Mouse (Mus musculus) stomach, embryonic 15.5 days (tissue): ENCODE measurements around the gene Actr1b. TPM values are rescaled to one million over a fixed set of nuclear protein-coding genes. Genes with fewer than 3 reads are reported as not detected.

Source experiments
- ATAC-seq: fragments of 200-750 bp; cut with Nextera tagmentation; 2 replicates; pipeline ENCODE4 v1.8.0; 2017; ENCODE audit warnings: low read depth, moderate number of reproducible peaks, moderate TSS enrichment; ENCODE audit not compliant: insufficient read depth, low FRiP score
- H3K27ac ChIP-seq: fragments of 300-500 bp; sonication (generic); 2 replicates; pipeline ENCODE4 v1.5.1; 2015; ENCODE audit warnings: mild to moderate bottlenecking, inconsistent platforms
- H3K27me3 ChIP-seq: fragments of 300-500 bp; sonication (generic); replicated peaks from 2 replicates; pipeline ENCODE4 v1.6.1; 2015; ENCODE audit warnings: inconsistent platforms
- H3K36me3 ChIP-seq: fragments of 300-500 bp; sonication (generic); 2 replicates; pipeline ENCODE4 v1.6.1; 2015; ENCODE audit warnings: inconsistent platforms
- H3K4me1 ChIP-seq: fragments of 300-500 bp; sonication (generic); 2 replicates; pipeline ENCODE4 v1.6.1; 2015; ENCODE audit warnings: inconsistent platforms
- H3K4me2 ChIP-seq: fragments of 300-500 bp; sonication (generic); 2 replicates; pipeline ENCODE4 v1.6.1; 2015; ENCODE audit warnings: mild to moderate bottlenecking, inconsistent platforms
- H3K4me3 ChIP-seq: fragments of 300-500 bp; sonication (generic); replicated peaks from 2 replicates; pipeline ENCODE4 v1.5.1; 2015; ENCODE audit warnings: inconsistent platforms
- H3K9ac ChIP-seq: fragments of 300-500 bp; sonication (generic); 2 replicates; pipeline ENCODE4 v1.6.1; 2015; ENCODE audit warnings: inconsistent platforms
- H3K9me3 ChIP-seq: fragments of 300-500 bp; sonication (generic); 2 replicates; pipeline ENCODE4 v1.6.1; 2016; ENCODE audit warnings: inconsistent platforms
- WGBS: fragments of 180-500 bp; shearing (Covaris S2); methylation state at CpG from one replicate; pipeline ENCODE4 v1.1.7; 2015; 5-methylcytosine and 5-hydroxymethylcytosine counted together
- polyA plus RNA-seq: library from polyadenylated mRNA; unstranded; fragments of >200 nt; fragmentation: Nextera tagmentation; extraction: Ambion mirVana; gene quantifications from 2 replicates; pipeline ENCODE4 v1.2.1, GENCODE M21; 2015

Gene Actr1b
- polyA plus RNA-seq, 1 experiment from 2014 or later = 85.4 TPM

DNA sequence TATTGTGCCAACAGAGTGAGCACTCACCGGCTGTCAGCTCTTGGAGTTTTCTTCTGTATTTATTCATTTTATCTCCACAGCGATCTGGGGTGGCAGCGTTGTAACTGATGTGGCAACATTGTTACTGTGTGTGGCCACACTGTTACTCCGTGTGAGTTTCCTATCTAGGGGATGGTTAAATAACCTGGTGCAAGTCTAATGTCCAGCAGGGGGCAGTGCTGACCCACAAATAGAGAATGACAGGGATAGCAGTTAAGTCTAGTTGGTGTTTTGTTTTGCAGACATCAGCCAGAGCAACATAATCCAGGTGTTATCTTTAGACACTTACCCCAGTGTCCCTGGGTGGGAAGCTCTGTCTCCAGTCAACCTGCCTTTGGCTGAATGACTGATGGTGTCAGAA is 23.1 kb upstream of the Actr1b start:
- Histone ChIP-seq H3K9me3 (no peaks in the 10 kb centered on the region), H3K4me2 (no peak overlapping the region), H3K4me1 (no peaks in the 10 kb centered on the region), H3K27ac (no peak overlapping the region), H3K27me3 (no peaks in the 10 kb centered on the region), H3K36me3 (no peaks in the 10 kb centered on the region), H3K4me3 (no peak overlapping the region), H3K9ac (no peak overlapping the region)
- WGBS = 12% methylated on average over 4 of the region's 4 CpGs
- no peak for ATAC-seq

DNA sequence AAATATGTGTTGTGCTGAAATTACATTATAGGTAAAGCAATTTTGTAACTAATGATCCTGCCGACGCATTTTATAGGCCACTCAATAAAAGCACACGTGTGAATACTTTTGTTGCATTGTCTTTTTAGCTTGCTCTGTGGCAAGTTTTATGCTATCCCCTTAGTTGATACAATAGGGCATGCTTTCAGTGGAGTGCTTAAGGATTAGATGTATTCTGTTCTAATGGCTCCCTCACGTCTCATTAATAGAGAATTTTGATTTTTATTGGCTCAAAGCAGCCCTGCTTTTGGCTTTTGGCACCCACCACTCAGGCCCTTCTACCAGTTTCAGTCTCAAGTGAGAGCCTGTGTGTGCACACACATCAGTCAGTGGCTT is 9.8 kb upstream of the Actr1b start:
- Histone ChIP-seq H3K9ac (no peak overlapping the region), H3K4me2 (no peak overlapping the region), H3K36me3 (no peaks in the 10 kb centered on the region), H3K4me3 (no peak overlapping the region), H3K27ac (no peak overlapping the region), H3K9me3 (no peaks in the 10 kb centered on the region), H3K4me1 (peaks cover 4% of the 10 kb centered on the region; the same call in 1 of the 2 replicates), H3K27me3 (no peaks in the 10 kb centered on the region)
- ATAC-seq = no peak
- WGBS = 73% methylated on average over 4 of the region's 4 CpGs

DNA sequence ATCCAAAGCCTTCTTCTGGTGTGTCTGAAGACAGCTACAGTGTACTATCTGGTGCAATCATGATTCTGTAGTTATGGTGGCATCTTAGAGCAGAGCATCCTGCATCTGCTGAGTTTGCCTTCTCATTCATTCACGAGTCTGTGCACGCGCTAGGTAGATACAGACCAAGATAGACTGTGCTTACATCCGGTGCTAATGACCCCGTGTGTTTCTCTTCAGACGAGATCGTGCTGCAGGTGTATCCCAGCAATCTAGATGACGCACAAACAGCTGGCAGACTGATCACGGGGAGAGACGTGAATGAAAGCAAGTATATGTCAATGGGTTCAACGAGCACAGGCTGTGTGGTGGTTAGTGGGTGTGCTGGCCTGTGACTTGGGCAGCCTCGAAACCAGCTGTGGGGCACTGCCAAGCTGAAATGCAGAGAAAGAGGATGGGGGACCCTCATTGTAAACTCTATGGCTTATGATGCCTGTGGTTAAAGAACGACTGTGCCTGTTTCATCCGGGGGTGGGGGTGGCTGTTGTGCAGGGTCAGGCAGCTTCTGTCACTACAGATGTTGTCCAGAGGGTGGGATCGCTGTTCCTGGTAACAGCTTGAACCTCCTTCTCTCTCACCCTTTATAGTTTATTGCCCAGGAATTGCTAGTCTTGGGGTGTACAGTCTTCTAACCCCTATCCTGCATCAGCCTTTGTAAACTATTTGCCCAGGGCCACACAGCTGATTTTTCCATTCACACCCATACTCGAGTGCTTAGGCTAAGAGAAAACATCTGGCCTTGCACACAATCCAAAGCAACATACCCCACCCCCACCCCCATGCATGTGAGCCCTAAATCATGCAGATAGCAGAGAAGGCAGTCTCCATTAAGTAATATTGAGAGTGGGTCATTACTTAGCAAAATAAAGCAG is 9.2 kb upstream of the Actr1b start:
- Histone ChIP-seq H3K36me3 (no peaks in the 10 kb centered on the region), H3K9me3 (no peaks in the 10 kb centered on the region), H3K4me1 (peaks cover 4% of the 10 kb centered on the region; the same call in 1 of the 2 replicates), H3K27me3 (no peaks in the 10 kb centered on the region), H3K27ac (no peak overlapping the region), H3K4me2 (no peak overlapping the region), H3K9ac (no peak overlapping the region), H3K4me3 (no peak overlapping the region)
- WGBS = 59% methylated on average over 16 of the region's 16 CpGs
- ATAC-seq = no peak

DNA sequence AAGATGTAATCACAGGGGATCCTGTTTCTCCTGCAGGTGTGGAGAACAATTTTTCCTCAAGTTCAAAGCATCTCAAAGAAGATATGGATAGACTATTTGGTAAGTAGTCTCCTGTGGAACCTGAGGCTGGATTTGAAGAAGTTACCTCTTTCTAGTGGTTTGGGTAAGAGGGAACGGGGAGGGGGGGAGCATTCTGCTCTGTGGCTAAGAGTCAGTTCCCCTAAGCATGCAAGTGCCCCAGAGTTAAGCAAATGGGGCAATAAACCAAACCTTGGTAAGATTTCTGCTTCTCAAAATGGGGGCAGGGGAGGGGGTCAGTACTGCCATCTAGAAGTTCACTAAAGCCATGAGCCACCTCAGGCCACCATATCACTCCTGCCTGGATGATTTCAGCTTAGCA is 4.6 kb upstream of the Actr1b start:
- 69% methylated on average over 1 of the region's 1 CpGs for WGBS
- H3K4me2 ChIP-seq = no peak overlapping the region
- no peak overlapping the region for H3K9ac ChIP-seq
- no peaks in the 10 kb centered on the region for H3K36me3 ChIP-seq
- no peaks in the 10 kb centered on the region for H3K27me3 ChIP-seq
- H3K27ac ChIP-seq = no peak overlapping the region
- H3K9me3 ChIP-seq = no peaks in the 10 kb centered on the region
- H3K4me1 ChIP-seq = peaks cover 4% of the 10 kb centered on the region; the same call in 1 of the 2 replicates
- no peak overlapping the region for H3K4me3 ChIP-seq
- no peak for ATAC-seq

DNA sequence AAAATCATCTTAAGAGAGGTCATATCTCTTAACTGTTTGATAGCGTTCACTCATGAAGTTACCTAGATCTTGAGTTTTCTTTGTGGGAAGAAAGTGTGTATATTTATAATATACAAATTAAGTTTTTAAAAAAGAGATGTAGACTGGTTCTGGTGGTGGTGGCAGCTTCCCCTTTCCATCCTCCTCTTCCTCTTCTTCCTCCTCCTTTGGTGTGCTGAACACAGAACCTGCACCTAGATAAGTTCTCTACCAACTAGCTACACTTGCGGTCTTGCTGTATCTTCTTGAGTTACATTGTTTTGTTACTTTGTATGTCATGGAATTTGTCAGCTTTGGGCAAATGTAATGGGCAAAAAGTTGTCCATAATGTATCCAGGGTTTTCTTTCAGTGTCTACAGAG is 3.1 kb downstream of the Actr1b start:
- WGBS = 90% methylated on average over 2 of the region's 2 CpGs
- Histone ChIP-seq H3K4me3 (no peak overlapping the region), H3K36me3 (0 out of 2 replicates have a peak, but pooled peaks cover 10% of the 10 kb centered on the region), H3K4me2 (no peak overlapping the region), H3K27ac (no peak overlapping the region), H3K9me3 (no peaks in the 10 kb centered on the region), H3K9ac (no peak overlapping the region), H3K27me3 (no peaks in the 10 kb centered on the region), H3K4me1 (peaks cover 12% of the 10 kb centered on the region)
- ATAC-seq = no peak

DNA sequence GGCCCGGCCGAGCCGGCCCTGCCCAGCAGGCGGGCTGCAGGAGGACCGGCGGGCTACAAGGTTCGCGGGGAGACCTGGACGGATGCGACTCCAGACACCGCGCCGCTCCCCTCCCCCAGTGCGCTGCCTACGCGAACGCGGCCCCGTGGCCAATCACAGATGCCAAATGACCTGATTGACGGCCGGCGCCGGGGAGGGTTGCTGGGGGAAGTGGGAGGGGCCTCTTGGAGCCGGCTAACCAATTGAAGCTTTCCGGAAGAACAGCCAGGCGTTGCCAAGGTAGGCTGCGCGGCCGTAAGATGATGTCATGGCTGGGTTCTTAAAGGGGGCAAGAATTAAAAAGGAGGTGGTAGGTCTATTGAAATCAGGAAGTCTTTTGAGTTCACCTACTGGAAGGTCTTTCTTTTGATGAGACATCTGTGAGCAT is 4.4 kb downstream of the Actr1b start, which contains the start of gene 4933424G06Rik:
4933424G06Rik (plus strand) TSS at position 296 of the 427 bp plus-strand sequence.
- Histone ChIP-seq H3K36me3 (peaks cover 12% of the 10 kb centered on the region), H3K4me3 (peak within 1 kb of the TSS; percentile 98), H3K27me3 (no peaks in the 10 kb centered on the region), H3K4me2 (peak within 1 kb of the TSS; percentile 77), H3K9me3 (no peaks in the 10 kb centered on the region), H3K4me1 (peaks cover 12% of the 10 kb centered on the region), H3K9ac (peak within 1 kb of the TSS; percentile 97), H3K27ac (peak within 1 kb of the TSS; percentile 91)
- ATAC-seq = peak; percentile 96
- under 1% methylated on average over 29 of the region's 29 CpGs for WGBS

DNA sequence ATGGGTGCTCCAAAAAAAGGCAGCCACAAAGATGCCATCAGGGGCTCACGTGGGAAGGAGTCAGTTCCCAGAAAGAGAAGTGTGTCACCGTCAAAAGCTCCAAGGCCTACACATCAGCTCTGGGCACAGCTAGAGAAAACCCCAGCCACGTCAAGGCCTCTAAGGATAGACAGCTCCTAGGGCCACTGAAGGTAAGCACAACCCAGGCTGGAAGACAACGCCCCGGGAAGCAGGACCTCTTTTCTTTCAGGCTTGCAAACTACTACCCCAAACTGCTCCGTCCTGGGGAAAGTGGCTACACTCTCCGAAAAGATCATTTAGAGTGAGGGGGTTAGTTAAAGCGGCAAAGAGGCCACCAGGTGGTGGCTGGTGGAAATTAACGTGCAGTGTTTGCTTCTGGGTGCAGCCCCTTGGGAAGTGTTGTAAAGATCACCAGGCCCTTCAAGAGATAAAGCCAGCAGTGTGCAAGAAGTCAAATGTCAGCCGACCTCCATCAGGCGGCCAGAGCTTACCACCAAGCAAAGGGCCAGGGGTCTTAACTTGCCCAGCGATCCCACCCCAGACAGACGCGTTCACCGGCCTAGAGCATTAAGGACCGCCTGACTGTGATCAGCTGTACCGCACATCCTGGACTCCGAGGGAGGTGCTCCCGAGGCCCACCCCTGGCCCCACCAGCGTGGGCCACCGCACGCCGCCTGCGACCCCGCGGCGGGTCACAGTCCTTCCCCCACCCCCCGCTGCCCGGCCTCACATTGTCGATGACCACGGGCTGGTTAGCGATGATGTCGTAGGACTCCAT is 5.0 kb downstream of the Actr1b start:
- Histone ChIP-seq H3K27me3 (no peaks in the 10 kb centered on the region), H3K36me3 (peaks cover 18% of the 10 kb centered on the region), H3K4me2 (peak overlapping the region; percentile 77), H3K9me3 (no peaks in the 10 kb centered on the region), H3K27ac (peak overlapping the region; percentile 91), H3K4me1 (peaks cover 12% of the 10 kb centered on the region), H3K4me3 (peak overlapping the region; percentile 98), H3K9ac (peak overlapping the region; percentile 97)
- peak; percentile 40 for ATAC-seq
- WGBS = under 1% methylated on average over 33 of the region's 33 CpGs

DNA sequence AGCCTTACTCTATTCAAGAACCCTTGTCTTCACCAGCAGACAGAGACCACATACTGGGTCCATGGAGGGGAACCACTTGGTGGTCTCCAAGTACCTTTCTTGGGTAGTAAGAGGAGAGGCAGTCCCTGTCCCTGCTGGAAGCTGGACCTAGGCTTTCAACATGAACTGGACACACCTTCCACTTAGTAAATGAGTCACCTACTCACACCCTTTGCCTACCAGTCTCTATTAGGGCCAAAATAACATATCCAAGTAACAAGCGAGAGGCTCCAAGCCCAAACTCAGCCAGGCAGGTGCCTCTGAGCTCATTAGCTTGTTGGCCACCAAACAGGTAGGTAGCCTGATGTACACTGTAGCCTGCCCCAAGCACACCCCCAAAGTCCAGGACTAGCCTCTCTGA is 5.6 kb downstream of the Actr1b start:
- peaks cover 24% of the 10 kb centered on the region for H3K36me3 ChIP-seq
- H3K4me3 ChIP-seq = peak overlapping the region; percentile 98
- no peaks in the 10 kb centered on the region for H3K9me3 ChIP-seq
- ATAC-seq = no peak
- H3K4me2 ChIP-seq = peak overlapping the region; percentile 77
- H3K9ac ChIP-seq = peak overlapping the region; percentile 97; the same call in 1 of the 2 replicates
- 79% methylated on average over 1 of the region's 1 CpGs for WGBS
- peak overlapping the region; percentile 91; the same call in 1 of the 2 replicates for H3K27ac ChIP-seq
- no peaks in the 10 kb centered on the region for H3K27me3 ChIP-seq
- peaks cover 12% of the 10 kb centered on the region for H3K4me1 ChIP-seq

DNA sequence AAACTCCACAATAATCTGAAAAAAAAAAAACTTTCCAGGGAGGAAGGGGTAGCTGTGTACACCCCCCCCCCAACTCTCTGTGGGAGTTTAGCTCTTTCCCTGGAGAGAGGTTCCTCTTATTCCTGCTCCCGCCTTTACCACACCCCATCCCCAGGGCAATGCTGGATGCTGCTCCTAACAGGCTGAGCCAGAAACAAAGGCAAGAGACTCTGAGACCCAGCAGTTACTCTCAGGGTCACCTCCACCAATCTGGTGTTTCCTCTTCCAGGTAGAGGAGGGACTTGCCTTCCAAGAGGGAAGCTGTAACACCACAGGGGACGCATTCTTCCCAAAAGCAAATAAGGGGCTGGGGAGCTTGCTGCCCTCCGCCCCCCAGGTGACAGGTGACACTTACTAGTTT is 6.4 kb downstream of the Actr1b start:
- Histone ChIP-seq H3K9me3 (no peaks in the 10 kb centered on the region), H3K4me2 (no peak overlapping the region), H3K27me3 (no peaks in the 10 kb centered on the region), H3K27ac (no peak overlapping the region), H3K4me1 (peaks cover 12% of the 10 kb centered on the region), H3K36me3 (peaks cover 33% of the 10 kb centered on the region), H3K9ac (no peak overlapping the region), H3K4me3 (no peak overlapping the region)
- WGBS = 68% methylated on average over 3 of the region's 3 CpGs
- ATAC-seq = no peak

DNA sequence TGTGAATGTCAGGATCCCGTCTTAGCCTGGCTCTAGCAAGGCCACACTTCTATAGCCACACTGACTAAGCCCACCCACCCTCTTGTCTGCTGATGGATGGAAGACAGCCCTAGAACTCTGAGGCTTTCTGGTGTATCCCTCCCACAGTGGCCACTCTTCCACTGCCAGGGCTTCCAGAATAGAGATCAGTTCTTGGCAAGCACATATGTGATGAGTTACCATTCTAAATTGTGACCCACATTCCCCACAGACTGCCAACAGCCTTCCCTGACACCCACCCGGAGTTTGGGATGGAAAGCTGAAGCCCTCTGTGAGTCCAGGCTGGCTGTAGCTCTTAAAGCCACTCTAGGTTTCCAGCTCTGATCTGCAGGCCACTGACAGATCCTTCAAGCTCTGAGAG is 7.1 kb downstream of the Actr1b start:
- Histone ChIP-seq H3K4me2 (no peak overlapping the region), H3K4me1 (peaks cover 12% of the 10 kb centered on the region), H3K9ac (no peak overlapping the region), H3K9me3 (no peaks in the 10 kb centered on the region), H3K4me3 (no peak overlapping the region), H3K27ac (no peak overlapping the region), H3K36me3 (peaks cover 33% of the 10 kb centered on the region), H3K27me3 (no peaks in the 10 kb centered on the region)
- WGBS = 84% methylated on average over 2 of the region's 2 CpGs
- no peak for ATAC-seq

DNA sequence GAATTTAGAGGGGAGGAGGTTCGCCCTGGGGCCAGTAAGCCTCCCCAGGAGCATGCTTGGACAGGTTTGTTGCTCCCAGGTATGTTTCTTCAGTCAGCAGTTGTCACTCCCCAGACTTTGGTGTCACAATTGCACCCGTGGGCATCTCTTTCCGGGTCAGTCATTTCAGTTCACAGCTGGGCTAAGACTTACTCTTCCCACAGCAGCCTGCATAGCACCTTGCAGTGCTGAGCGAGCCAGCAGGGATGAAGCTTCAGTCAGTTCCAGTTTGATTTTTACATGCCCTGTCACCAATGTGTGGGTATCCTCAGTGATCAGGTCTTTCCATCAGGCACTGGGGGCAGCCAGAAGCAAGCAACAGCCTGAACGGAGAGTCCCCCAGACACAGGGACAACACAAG is 17.2 kb downstream of the Actr1b start:
- H3K9me3 ChIP-seq = no peaks in the 10 kb centered on the region
- H3K9ac ChIP-seq = no peak overlapping the region
- no peak overlapping the region for H3K27ac ChIP-seq
- WGBS = 80% methylated on average over 5 of the region's 5 CpGs
- no peaks in the 10 kb centered on the region for H3K27me3 ChIP-seq
- peaks cover 26% of the 10 kb centered on the region for H3K36me3 ChIP-seq
- ATAC-seq = no peak
- H3K4me3 ChIP-seq = no peak overlapping the region
- peaks cover 4% of the 10 kb centered on the region for H3K4me1 ChIP-seq
- no peak overlapping the region for H3K4me2 ChIP-seq

DNA sequence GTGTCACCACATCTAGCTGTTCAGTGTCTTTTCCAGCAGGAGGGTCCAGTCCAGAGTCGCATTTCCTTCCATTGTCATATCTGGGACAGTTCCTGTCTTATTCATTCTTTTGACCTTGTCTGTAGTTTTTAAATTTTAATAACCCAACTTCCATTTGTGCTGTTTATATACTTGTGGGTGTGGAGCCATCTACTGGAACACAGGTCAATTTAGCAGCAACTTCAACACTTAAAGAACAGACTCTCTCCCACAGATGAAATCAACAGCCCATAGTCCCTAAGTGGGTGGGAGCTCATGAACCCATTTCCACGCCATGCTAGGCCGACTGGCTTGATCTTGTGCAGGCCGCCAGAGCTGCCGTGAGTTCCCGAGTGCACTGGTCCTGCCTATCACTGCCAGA is 17.8 kb downstream of the Actr1b start:
- no peak overlapping the region for H3K27ac ChIP-seq
- no peak overlapping the region for H3K4me2 ChIP-seq
- ATAC-seq = no peak
- WGBS = 64% methylated on average over 6 of the region's 6 CpGs
- no peak overlapping the region for H3K9ac ChIP-seq
- no peak overlapping the region for H3K4me3 ChIP-seq
- H3K27me3 ChIP-seq = no peaks in the 10 kb centered on the region
- no peaks in the 10 kb centered on the region for H3K9me3 ChIP-seq
- H3K36me3 ChIP-seq = peaks cover 26% of the 10 kb centered on the region
- H3K4me1 ChIP-seq = peaks cover 4% of the 10 kb centered on the region
